Mouse (Mus musculus) liver, adult (tissue): ENCODE data around the gene Tnfrsf12a.

ENCODE experiments used
- GATA4 ChIP-seq: IDR thresholded peaks from 2 replicates; pipeline ENCODE4 v1.6.1; 2014; ENCODE audit warnings: mild to moderate bottlenecking, low read length; ENCODE audit not compliant: insufficient replicate concordance

Tnfrsf12a gene

GRCm38 (mm10) chr17:23671519-23671918 lies 5.7 kb downstream of the Tnfrsf12a start:
- no peak for TF ChIP-seq GATA4

GRCm38 (mm10) chr17:23670516-23671074 lies 6.7 kb downstream of the Tnfrsf12a start:
- no peak for TF ChIP-seq GATA4

GRCm38 (mm10) chr17:23665511-23665910 lies 11.8 kb downstream of the Tnfrsf12a start:
- TF ChIP-seq GATA4: no peak

GRCm38 (mm10) chr17:23664556-23665021 lies 12.7 kb downstream of the Tnfrsf12a start:
- no peak for TF ChIP-seq GATA4

GRCm38 (mm10) chr17:23661526-23661925 lies 15.7 kb downstream of the Tnfrsf12a start:
- TF ChIP-seq GATA4: no peak

- no peak for TF ChIP-seq GATA4
These were observed 16.4 kb downstream of the Tnfrsf12a start for GRCm38 (mm10) chr17:23660876-23661200.

- TF ChIP-seq GATA4: no peak
These were observed 17.0 kb downstream of the Tnfrsf12a start, which contains the start of gene Bicdl2 for GRCm38 (mm10) chr17:23660117-23660875. Gene Bicdl2 (plus strand): TSS chr17:23660506.

- no peak for TF ChIP-seq GATA4
These were observed 18.8 kb downstream of the Tnfrsf12a start for GRCm38 (mm10) chr17:23658450-23658849.

- TF ChIP-seq GATA4: no peak
These were observed 22.9 kb downstream of the Tnfrsf12a start for GRCm38 (mm10) chr17:23654410-23654809.

- no peak for TF ChIP-seq GATA4
These were observed 23.3 kb downstream of the Tnfrsf12a start for GRCm38 (mm10) chr17:23654001-23654400.

GRCm38 (mm10) chr17:23653324-23653723 lies 23.9 kb downstream of the Tnfrsf12a start:
- no peak for TF ChIP-seq GATA4

- no peak for TF ChIP-seq GATA4
These were observed 25.9 kb downstream of the Tnfrsf12a start for GRCm38 (mm10) chr17:23651363-23651762.

GRCm38 (mm10) chr17:23645894-23646293 lies 31.4 kb downstream of the Tnfrsf12a start:
- no peak for TF ChIP-seq GATA4

GRCm38 (mm10) chr17:23644613-23645495 lies 32.4 kb downstream of the Tnfrsf12a start, which contains the start of gene Mmp25:
Gene Mmp25 (minus strand): TSS chr17:23645277.
- no peak for TF ChIP-seq GATA4

GRCm38 (mm10) chr17:23631241-23631640 lies 46.0 kb downstream of the Tnfrsf12a start:
- no peak for TF ChIP-seq GATA4

GRCm38 (mm10) chr17:23630195-23631020 lies 46.9 kb downstream of the Tnfrsf12a start:
- no peak for TF ChIP-seq GATA4
